Mouse (Mus musculus): ENCODE measurements at regions not wholly inside any gene's neighbourhood (a gene's known extent, or its start where the extent isn't known, plus 50 kb on each side); places are given as distances from the start of the nearest gene placed in this dataset.

DNA sequence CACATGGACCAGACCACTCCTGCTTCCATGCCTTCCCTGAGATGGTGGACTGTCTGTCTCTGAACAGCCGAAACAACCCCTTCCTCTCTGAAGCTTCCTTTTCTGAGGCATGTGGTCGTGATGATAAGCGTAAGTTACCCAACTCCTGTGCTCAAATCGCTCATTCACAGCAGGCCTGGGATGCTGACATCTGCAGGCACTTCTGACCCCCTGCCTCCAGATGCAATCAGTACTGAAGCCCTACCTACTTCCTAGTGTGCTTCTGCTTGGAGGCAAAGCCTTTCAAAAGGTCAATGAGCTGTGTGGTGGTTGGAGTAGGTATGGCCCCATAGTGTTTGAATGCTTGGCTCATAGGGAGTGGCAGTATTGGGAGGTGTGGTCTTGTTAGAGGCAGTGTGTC, 253.7 kb upstream of the Irx3 start:
- no peak overlapping the region for H3K9ac ChIP-seq (ENCODE audit: low read depth, low read length)
- H3K36me3 ChIP-seq (ENCODE audit: control insufficient read depth, insufficient read depth, low read length), result no peaks in the 10 kb centered on the region
- peaks cover 3% of the 10 kb centered on the region; the same call in 1 of the 2 replicates for H3K9me3 ChIP-seq (ENCODE audit: control insufficient read depth, low read length)
- WGBS, result 84% methylated on average over 4 of the region's 4 CpGs
- no peak for ATAC-seq
- H3K4me2 ChIP-seq (ENCODE audit: low read length), result no peak overlapping the region
- H3K4me1 ChIP-seq (ENCODE audit: control insufficient read depth, insufficient read depth, low read depth, low read length), result no peaks in the 10 kb centered on the region
- H3K27ac ChIP-seq (ENCODE audit: low read depth, low read length), result no peak overlapping the region
- peaks cover 20% of the 10 kb centered on the region for H3K27me3 ChIP-seq (replicated peaks; ENCODE audit: control insufficient read depth, insufficient read depth, low read length)
- H3K4me3 ChIP-seq (ENCODE audit: low read length), result no peak overlapping the region

DNA sequence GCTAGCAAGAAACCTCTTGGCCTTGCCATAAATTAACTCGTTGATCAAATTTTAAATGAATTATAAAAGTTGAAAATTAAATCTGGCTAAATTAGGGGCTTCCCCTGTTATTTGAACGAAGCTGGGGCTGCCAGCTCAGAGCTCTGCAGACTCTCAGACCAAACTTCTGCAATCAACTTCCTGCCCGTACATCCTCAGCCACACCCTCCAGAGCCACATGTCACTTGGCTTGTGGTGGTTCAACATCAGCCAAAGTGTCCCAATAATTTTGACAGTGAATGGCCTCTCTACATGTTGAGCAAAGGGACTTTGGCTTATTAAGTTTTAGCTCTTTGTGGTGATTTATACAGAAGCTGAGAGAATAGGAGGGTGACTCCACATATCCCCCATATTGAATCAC, 242.8 kb upstream of the Irx3 start:
- H3K36me3 ChIP-seq (ENCODE audit: control insufficient read depth, insufficient read depth, low read length), result no peaks in the 10 kb centered on the region
- H3K27me3 ChIP-seq (replicated peaks; ENCODE audit: control insufficient read depth, insufficient read depth, low read length), result no peaks in the 10 kb centered on the region; the same call in 1 of the 2 replicates
- no peaks in the 10 kb centered on the region for H3K4me1 ChIP-seq (ENCODE audit: control insufficient read depth, insufficient read depth, low read depth, low read length)
- H3K4me3 ChIP-seq (ENCODE audit: low read length), result no peak overlapping the region
- H3K9ac ChIP-seq (ENCODE audit: low read depth, low read length), result no peak overlapping the region
- H3K27ac ChIP-seq (ENCODE audit: low read depth, low read length), result no peak overlapping the region
- WGBS, result 91% methylated on average over 3 of the region's 3 CpGs
- no peak for ATAC-seq
- H3K9me3 ChIP-seq (ENCODE audit: control insufficient read depth, low read length), result peaks cover 3% of the 10 kb centered on the region; the same call in 1 of the 2 replicates
- H3K4me2 ChIP-seq (ENCODE audit: low read length), result no peak overlapping the region

DNA sequence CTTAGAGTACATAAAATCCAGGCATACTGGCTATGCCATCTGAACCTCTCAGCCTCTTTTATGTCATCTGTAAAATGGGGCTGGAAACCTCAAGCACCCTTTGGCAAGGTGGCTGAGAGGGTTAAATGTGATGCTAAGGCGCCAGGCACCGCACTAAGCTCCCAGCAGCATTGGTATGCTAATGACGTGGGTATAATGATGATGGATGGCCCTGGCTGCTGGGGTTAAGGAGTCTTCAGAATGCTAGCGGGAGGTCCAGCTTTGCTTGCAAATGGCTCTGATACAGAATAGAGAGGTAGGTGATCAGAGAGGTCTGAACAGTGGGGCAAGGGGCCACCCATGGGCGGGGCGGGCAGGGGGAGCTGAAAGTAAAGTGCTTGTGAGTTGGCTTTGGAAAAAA, 241.1 kb upstream of the Irx3 start:
- H3K27me3 ChIP-seq (replicated peaks; ENCODE audit: control insufficient read depth, insufficient read depth, low read length), result no peaks in the 10 kb centered on the region; the same call in 1 of the 2 replicates

DNA sequence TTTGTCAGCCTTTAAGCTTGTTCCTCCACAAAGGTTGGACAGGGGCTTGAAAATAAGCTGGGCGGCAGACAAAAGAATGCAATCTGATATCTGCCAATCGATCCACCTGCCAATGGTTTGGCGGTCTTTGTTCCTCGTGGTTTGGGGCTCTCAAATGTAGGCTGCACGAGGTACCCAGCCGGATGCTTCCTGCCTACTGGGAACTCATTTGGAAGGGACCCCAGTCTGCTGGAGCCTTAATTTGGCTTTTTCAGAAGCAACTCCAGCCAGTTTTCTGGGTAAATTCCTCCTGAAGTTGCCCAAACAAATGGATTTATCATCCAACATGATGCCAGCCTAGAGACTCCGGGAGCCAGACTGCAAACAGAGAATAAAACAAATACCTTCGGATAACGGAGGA, 228.1 kb upstream of the Irx3 start:
- H3K27me3 ChIP-seq (replicated peaks; ENCODE audit: control insufficient read depth, insufficient read depth, low read length), result no peaks in the 10 kb centered on the region
- peak; percentile 60 for ATAC-seq
- H3K4me2 ChIP-seq (ENCODE audit: low read length), result 0 out of 2 replicates have a peak overlapping the region, but pooled peaks have one; percentile 6
- H3K9me3 ChIP-seq (ENCODE audit: control insufficient read depth, low read length), result no peaks in the 10 kb centered on the region
- H3K27ac ChIP-seq (ENCODE audit: low read depth, low read length), result no peak overlapping the region
- H3K4me3 ChIP-seq (ENCODE audit: low read length), result no peak overlapping the region
- H3K9ac ChIP-seq (ENCODE audit: low read depth, low read length), result no peak overlapping the region
- 24% methylated on average over 9 of the region's 9 CpGs for WGBS
- H3K4me1 ChIP-seq (ENCODE audit: control insufficient read depth, insufficient read depth, low read depth, low read length), result peaks cover 5% of the 10 kb centered on the region
- no peaks in the 10 kb centered on the region for H3K36me3 ChIP-seq (ENCODE audit: control insufficient read depth, insufficient read depth, low read length)

More for the DNA sequence above, 241.1 kb upstream of the Irx3 start:
- H3K27ac ChIP-seq (ENCODE audit: low read depth, low read length), result no peak overlapping the region
- H3K9ac ChIP-seq (ENCODE audit: low read depth, low read length), result no peak overlapping the region
- ATAC-seq, result no peak
- H3K9me3 ChIP-seq (ENCODE audit: control insufficient read depth, low read length), result peaks cover 3% of the 10 kb centered on the region; the same call in 1 of the 2 replicates
- WGBS, result 10% methylated on average over 6 of the region's 6 CpGs
- no peak overlapping the region for H3K4me2 ChIP-seq (ENCODE audit: low read length)
- H3K4me1 ChIP-seq (ENCODE audit: control insufficient read depth, insufficient read depth, low read depth, low read length), result no peaks in the 10 kb centered on the region
- H3K36me3 ChIP-seq (ENCODE audit: control insufficient read depth, insufficient read depth, low read length), result no peaks in the 10 kb centered on the region
- no peak overlapping the region for H3K4me3 ChIP-seq (ENCODE audit: low read length)

DNA sequence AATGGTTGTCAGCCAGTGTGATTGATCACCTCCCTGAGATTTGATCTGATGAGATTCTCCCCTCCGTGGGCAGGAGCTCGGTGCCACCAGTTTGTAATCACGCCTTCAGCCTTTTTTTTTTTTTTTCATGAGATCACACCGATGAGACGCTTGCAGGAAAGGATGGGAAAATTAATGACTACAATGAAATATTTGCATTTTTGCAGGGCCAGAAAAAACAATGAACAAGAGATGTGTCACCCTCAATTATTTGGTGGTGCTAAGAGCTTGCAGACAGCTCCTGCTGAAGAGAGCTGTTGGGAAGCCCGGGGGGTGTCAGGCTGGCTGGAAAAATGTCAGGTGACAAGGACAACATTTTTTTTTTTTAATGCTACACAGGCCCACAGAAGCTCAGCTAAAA, 227.6 kb upstream of the Irx3 start:
- H3K9me3 ChIP-seq (ENCODE audit: control insufficient read depth, low read length), result no peaks in the 10 kb centered on the region
- 11% methylated on average over 6 of the region's 6 CpGs for WGBS
- no peak overlapping the region for H3K9ac ChIP-seq (ENCODE audit: low read depth, low read length)
- no peaks in the 10 kb centered on the region for H3K36me3 ChIP-seq (ENCODE audit: control insufficient read depth, insufficient read depth, low read length)
- H3K4me2 ChIP-seq (ENCODE audit: low read length), result no peak overlapping the region
- ATAC-seq, result no peak
- H3K27ac ChIP-seq (ENCODE audit: low read depth, low read length), result no peak overlapping the region
- peaks cover 5% of the 10 kb centered on the region for H3K4me1 ChIP-seq (ENCODE audit: control insufficient read depth, insufficient read depth, low read depth, low read length)
- no peaks in the 10 kb centered on the region for H3K27me3 ChIP-seq (replicated peaks; ENCODE audit: control insufficient read depth, insufficient read depth, low read length)
- no peak overlapping the region for H3K4me3 ChIP-seq (ENCODE audit: low read length)

DNA sequence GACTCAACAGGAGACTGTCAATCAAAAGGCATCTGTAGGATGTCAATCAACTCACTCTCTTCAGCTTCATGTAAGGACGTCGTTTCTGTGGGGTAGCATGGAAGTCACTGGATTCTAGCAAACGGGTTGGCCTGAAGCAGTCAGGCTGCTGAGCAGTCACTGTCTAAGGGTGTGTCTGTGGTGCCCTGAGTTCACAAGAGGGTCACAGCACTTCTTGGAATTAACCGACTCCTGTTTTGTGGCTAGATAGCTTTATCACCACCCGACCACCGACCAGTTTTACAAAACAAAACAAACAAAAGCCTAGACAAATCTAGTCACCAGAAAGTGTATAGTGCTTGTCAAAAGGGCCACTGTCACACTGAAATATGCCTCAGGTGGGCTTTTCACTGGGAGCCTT, 226.4 kb upstream of the Irx3 start:
- Histone ChIP-seq H3K9ac (ENCODE audit: low read depth, low read length) (no peak overlapping the region), H3K27me3 (replicated peaks; ENCODE audit: control insufficient read depth, insufficient read depth, low read length) (0 out of 2 replicates have a peak, but pooled peaks cover 2% of the 10 kb centered on the region), H3K36me3 (ENCODE audit: control insufficient read depth, insufficient read depth, low read length) (no peaks in the 10 kb centered on the region), H3K4me1 (ENCODE audit: control insufficient read depth, insufficient read depth, low read depth, low read length) (peaks cover 5% of the 10 kb centered on the region), H3K27ac (ENCODE audit: low read depth, low read length) (no peak overlapping the region), H3K9me3 (ENCODE audit: control insufficient read depth, low read length) (no peaks in the 10 kb centered on the region), H3K4me2 (ENCODE audit: low read length) (no peak overlapping the region), H3K4me3 (ENCODE audit: low read length) (no peak overlapping the region)
- no peak for ATAC-seq
- WGBS, result 21% methylated on average over 6 of the region's 6 CpGs

DNA sequence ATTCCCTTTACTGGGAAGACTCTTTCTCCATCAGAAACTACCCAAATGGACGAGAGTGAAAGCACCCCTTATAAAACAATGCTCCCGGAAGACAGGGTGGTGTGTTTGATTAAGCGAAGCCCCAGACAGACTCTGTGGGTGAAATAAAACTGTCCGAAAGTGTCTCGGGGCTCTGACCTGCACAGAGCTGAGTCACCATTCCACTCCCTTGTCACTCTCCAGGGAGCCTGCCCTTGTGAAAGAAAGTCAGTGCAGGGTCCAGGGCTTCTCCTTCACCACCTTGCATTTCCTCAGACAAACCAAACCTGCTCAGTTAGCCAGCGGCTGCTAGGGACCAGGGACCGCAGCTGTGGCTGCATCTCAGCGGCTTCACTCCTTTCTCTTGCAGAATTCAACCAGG, 222.3 kb upstream of the Irx3 start:
- Histone ChIP-seq H3K27me3 (replicated peaks; ENCODE audit: control insufficient read depth, insufficient read depth, low read length) (peaks cover 8% of the 10 kb centered on the region; the same call in 1 of the 2 replicates), H3K4me2 (ENCODE audit: low read length) (no peak overlapping the region), H3K9me3 (ENCODE audit: control insufficient read depth, low read length) (no peaks in the 10 kb centered on the region), H3K4me1 (ENCODE audit: control insufficient read depth, insufficient read depth, low read depth, low read length) (no peaks in the 10 kb centered on the region), H3K4me3 (ENCODE audit: low read length) (no peak overlapping the region), H3K36me3 (ENCODE audit: control insufficient read depth, insufficient read depth, low read length) (no peaks in the 10 kb centered on the region), H3K9ac (ENCODE audit: low read depth, low read length) (no peak overlapping the region), H3K27ac (ENCODE audit: low read depth, low read length) (no peak overlapping the region)
- 9% methylated on average over 8 of the region's 8 CpGs for WGBS
- ATAC-seq, result no peak

DNA sequence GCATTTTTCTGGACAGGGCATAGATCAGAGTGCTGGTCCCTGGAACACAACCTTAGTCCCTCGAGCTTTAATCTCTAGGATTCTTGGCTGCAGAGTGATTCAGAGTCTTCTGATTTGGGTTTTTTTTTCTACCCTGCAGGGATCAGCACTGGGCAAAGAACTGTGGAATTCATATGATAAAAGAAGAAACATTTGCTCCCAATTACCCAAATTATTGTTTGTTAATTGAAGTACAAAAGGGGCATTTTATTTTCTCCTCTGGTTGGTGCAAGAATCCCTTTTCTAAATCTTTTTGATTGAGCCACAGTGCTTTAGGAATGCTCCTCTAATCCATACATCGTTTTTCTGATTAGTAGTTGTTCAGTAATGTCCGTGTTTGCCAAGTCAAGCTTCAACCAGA, 219.7 kb upstream of the Irx3 start:
- WGBS, result 81% methylated on average over 3 of the region's 3 CpGs
- no peak for ATAC-seq
- Histone ChIP-seq H3K27ac (ENCODE audit: low read depth, low read length) (no peak overlapping the region), H3K4me2 (ENCODE audit: low read length) (no peak overlapping the region), H3K36me3 (ENCODE audit: control insufficient read depth, insufficient read depth, low read length) (no peaks in the 10 kb centered on the region), H3K9ac (ENCODE audit: low read depth, low read length) (no peak overlapping the region), H3K27me3 (replicated peaks; ENCODE audit: control insufficient read depth, insufficient read depth, low read length) (peaks cover 8% of the 10 kb centered on the region; the same call in 1 of the 2 replicates), H3K9me3 (ENCODE audit: control insufficient read depth, low read length) (no peaks in the 10 kb centered on the region), H3K4me3 (ENCODE audit: low read length) (no peak overlapping the region), H3K4me1 (ENCODE audit: control insufficient read depth, insufficient read depth, low read depth, low read length) (no peaks in the 10 kb centered on the region)

DNA sequence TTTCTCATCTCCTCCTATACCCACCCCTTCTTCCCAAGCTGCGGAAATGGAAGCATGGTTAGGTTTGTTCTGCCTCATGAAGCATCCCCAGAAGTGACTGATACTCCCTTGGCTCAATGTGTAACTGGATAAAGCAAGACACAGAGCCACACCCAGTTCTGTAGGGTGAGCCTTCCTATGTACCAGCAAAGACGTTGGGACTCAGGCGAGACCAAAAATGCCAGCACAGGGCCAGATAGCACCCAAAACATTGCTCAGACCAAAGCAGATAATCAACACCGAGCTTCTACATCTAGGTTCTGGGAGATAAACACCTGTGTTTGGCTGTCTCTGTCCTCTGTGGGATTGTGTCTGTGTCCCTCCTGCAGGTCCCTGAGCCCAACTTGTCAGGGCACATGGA, 212.8 kb upstream of the Irx3 start:
- Histone ChIP-seq H3K27me3 (replicated peaks; ENCODE audit: control insufficient read depth, insufficient read depth, low read length) (peaks cover 2% of the 10 kb centered on the region; the same call in 1 of the 2 replicates), H3K36me3 (ENCODE audit: control insufficient read depth, insufficient read depth, low read length) (no peaks in the 10 kb centered on the region), H3K4me1 (ENCODE audit: control insufficient read depth, insufficient read depth, low read depth, low read length) (no peaks in the 10 kb centered on the region), H3K9me3 (ENCODE audit: control insufficient read depth, low read length) (no peaks in the 10 kb centered on the region), H3K27ac (ENCODE audit: low read depth, low read length) (no peak overlapping the region), H3K9ac (ENCODE audit: low read depth, low read length) (no peak overlapping the region), H3K4me3 (ENCODE audit: low read length) (no peak overlapping the region), H3K4me2 (ENCODE audit: low read length) (no peak overlapping the region)
- 95% methylated on average over 4 of the region's 4 CpGs for WGBS
- no peak for ATAC-seq

DNA sequence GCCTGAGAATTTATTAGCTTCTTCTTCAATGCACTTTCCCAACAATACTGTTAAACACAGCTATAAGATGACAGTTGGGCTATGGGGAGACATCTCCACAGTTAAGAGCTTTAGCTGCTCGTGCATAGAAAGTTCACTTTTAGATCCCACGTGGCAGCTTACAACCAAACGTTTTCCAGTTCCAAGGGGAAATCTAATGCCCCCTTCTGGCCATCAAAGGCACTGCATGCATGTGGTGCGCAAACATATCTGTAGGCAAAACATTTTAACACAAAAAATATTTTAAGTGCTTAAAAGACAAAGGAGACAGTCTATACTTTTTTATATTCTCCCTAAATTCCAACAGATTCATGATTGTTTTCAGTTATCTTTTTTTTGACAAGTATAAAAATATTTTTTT, 211.3 kb upstream of the Irx3 start:
- Histone ChIP-seq H3K9me3 (ENCODE audit: control insufficient read depth, low read length) (no peaks in the 10 kb centered on the region), H3K4me1 (ENCODE audit: control insufficient read depth, insufficient read depth, low read depth, low read length) (no peaks in the 10 kb centered on the region), H3K9ac (ENCODE audit: low read depth, low read length) (no peak overlapping the region), H3K36me3 (ENCODE audit: control insufficient read depth, insufficient read depth, low read length) (no peaks in the 10 kb centered on the region), H3K27ac (ENCODE audit: low read depth, low read length) (no peak overlapping the region), H3K4me3 (ENCODE audit: low read length) (no peak overlapping the region), H3K27me3 (replicated peaks; ENCODE audit: control insufficient read depth, insufficient read depth, low read length) (no peaks in the 10 kb centered on the region), H3K4me2 (ENCODE audit: low read length) (no peak overlapping the region)
- 63% methylated on average over 4 of the region's 4 CpGs for WGBS
- no peak for ATAC-seq

Measured in hindbrain, embryonic 16.5 days (tissue).